Mouse (Mus musculus): ENCODE results near the gene AC109138.7.

DNA sequence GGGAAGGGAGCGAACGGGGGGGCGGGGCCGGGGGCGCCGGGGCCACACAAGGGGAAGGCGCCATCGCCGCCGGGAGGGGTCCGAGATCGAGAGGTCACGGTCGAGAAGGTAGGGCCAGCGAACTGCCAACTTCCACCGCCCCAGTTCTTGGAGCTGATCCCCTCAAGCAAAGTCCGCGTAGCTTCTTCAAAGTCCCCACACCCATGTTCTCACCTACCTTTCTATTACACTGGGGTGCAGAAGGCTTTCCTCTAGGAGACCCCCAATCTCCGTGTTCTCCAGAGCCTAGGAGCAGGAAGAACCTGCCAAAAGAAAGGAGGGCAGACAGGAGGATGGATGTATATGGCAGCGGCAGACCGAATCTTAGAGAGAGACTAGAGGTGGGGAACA lies 1.3 kb downstream of the AC109138.7 start:
- TF ChIP-seq POLR2A (IDR thresholded peaks at IDR 0.05; ENCODE audit: insufficient read length, low read depth) (no peak), CEBPB (IDR thresholded peaks at IDR 0.05; ENCODE audit: insufficient read depth, poor library complexity, severe bottlenecking) (no peak), POLR2AphosphoS2 (IDR thresholded peaks at IDR 0.05; ENCODE audit: insufficient read length, low read depth) (no peak), TCF3 (IDR thresholded peaks at IDR 0.05; ENCODE audit: insufficient read length, low read depth) (no peak), E2F4 (IDR thresholded peaks at IDR 0.05; ENCODE audit: insufficient read depth) (no peak), MAX (IDR thresholded peaks at IDR 0.05; ENCODE audit: low read depth) (no peak), USF1 (IDR thresholded peaks at IDR 0.05; ENCODE audit: low read depth) (no peak), SRF (IDR thresholded peaks at IDR 0.05; ENCODE audit: control insufficient read depth, insufficient read length, low read depth) (no peak), MYOG (IDR thresholded peaks at IDR 0.05; ENCODE audit: control insufficient read depth in 1 of 3, insufficient read depth in 1 of 3, insufficient read length in 2 of 3, low read depth in 2 of 3) (no peak), TCF12 (IDR thresholded peaks at IDR 0.05; ENCODE audit: insufficient read depth, poor library complexity, severe bottlenecking) (no peak)
